Mouse (Mus musculus) macrophage (primary cell): ENCODE results near the gene Gpr55. TPM values are rescaled to one million over a fixed set of nuclear protein-coding genes. Genes with fewer than 3 reads are reported as not detected.

Experiments
- H3K27ac ChIP-seq: fragments of 350-480 bp; formaldehyde crosslinking; 2 replicates; pipeline ENCODE4 v1.9.0; 2021
- H3K36me3 ChIP-seq: fragments of 350-480 bp; formaldehyde crosslinking; 2 replicates; pipeline ENCODE4 v1.9.0; 2021; ENCODE audit errors: inconsistent target
- H3K4me3 ChIP-seq: fragments of 350-480 bp; formaldehyde crosslinking; 2 replicates; pipeline ENCODE4 v1.9.0; 2021; ENCODE audit errors: inconsistent target
- H3K79me2 ChIP-seq: fragments of 350-480 bp; formaldehyde crosslinking; 2 replicates; pipeline ENCODE4 v1.9.0; 2021; ENCODE audit errors: inconsistent target
- WGBS: methylation state at CpG from one replicate; pipeline ENCODE4 v1.1.7; 2026; ENCODE audit warnings: inconsistent platforms; ENCODE audit not compliant: missing documents; 5-methylcytosine and 5-hydroxymethylcytosine counted together
- polyA plus RNA-seq: library from polyadenylated mRNA; stranded (reverse); fragments of 250-400 nt; gene quantifications from 3 replicates; pipeline ENCODE4 v1.2.4, GENCODE M21; 2018; ENCODE audit warnings: inconsistent platforms

The Gpr55 gene
- polyA plus RNA-seq, 1 experiment from 2014 or later = 0.22 TPM

DNA sequence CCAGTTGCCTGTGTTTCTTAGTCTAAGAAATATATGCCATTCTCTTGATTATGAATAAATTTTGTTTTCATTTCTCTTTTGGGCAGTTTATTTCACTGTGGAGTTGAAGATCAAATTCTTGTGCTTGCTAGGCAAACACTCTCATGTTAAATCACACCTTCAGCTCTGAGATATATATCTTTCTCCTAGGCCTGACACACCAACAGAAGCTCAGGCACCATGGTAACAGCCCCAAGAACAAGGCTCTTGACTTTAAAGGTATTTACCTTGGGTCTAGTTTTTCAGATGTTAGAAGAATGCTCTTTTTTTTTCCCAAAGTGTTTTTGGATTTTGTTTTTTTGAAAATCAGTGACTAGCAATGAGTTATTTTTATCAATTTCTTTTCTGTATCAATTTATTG, 44.9 kb downstream of the Gpr55 start:
- no peak overlapping the region for H3K27ac ChIP-seq
- H3K79me2 ChIP-seq = no peaks in the 10 kb centered on the region
- H3K36me3 ChIP-seq = no peaks in the 10 kb centered on the region
- no peak overlapping the region for H3K4me3 ChIP-seq

DNA sequence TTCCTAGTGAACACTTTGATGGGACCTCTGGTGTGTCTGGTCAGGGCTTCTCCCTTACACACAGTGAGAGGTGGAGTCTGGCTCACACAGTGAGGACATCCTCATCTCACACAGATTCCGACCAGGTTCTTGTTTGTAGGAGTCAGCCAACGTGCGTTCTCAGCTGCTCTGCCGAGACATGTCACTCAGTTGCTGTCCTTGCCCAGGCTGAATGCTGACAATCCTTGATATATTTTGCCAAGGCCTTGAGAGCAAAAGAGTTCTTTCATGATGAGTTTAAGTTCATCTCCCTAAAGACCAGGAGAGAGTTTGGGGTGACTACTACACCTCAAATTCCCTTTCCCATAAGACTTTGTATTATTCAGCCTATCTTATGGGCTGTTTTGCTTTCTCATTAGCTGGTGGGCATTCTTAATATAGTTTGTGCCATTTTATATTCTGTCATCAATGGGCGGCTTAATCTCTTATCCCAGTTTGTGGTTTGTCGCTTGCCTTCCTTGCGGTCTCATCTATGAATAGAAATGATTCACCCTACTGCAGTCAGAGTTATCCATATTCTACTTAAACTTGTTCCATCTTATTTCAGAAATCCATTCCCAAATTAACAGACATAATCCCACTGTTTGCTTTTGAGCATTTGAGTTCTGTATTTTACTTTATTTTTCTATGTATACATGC, 47.6 kb downstream of the Gpr55 start:
- Histone ChIP-seq H3K27ac (no peak overlapping the region), H3K79me2 (no peaks in the 10 kb centered on the region), H3K36me3 (peaks cover 11% of the 10 kb centered on the region), H3K4me3 (no peak overlapping the region)
- WGBS = 99% methylated on average over 7 of the region's 7 CpGs

GRCm38 (mm10) chr1:85908754-85909590, 51.8 kb downstream of the Gpr55 start:
- WGBS = 87% methylated on average over 13 of the region's 13 CpGs

DNA sequence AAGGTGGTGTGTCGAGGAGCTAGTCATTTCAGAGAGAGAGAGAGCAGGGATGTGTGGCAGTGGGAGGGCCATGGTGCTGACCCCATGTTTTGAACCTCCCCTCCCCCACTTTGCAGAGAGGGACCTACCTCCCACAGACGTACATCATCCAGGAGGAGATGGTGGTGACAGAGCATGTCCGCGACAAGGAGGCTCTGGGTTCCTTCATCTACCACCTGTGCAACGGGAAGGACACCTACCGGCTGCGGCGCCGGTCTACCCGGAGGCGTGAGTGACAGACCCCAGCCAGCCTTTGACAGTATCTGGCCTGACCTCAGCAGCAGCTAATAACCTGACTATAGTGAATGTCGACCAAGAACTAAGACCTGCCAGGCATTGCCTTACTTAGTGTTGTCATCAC, 53.9 kb downstream of the Gpr55 start:
- 96% methylated on average over 12 of the region's 12 CpGs for WGBS
- H3K36me3 ChIP-seq = peaks cover 72% of the 10 kb centered on the region
- H3K27ac ChIP-seq = no peak overlapping the region
- H3K4me3 ChIP-seq = no peak overlapping the region
- peaks cover 11% of the 10 kb centered on the region; the same call in 1 of the 2 replicates for H3K79me2 ChIP-seq

More at GRCm38 (mm10) chr1:85908754-85909590, 51.8 kb downstream of the Gpr55 start:
- Histone ChIP-seq H3K79me2 (no peaks in the 10 kb centered on the region), H3K27ac (no peak overlapping the region), H3K4me3 (no peak overlapping the region), H3K36me3 (peaks cover 53% of the 10 kb centered on the region)

DNA sequence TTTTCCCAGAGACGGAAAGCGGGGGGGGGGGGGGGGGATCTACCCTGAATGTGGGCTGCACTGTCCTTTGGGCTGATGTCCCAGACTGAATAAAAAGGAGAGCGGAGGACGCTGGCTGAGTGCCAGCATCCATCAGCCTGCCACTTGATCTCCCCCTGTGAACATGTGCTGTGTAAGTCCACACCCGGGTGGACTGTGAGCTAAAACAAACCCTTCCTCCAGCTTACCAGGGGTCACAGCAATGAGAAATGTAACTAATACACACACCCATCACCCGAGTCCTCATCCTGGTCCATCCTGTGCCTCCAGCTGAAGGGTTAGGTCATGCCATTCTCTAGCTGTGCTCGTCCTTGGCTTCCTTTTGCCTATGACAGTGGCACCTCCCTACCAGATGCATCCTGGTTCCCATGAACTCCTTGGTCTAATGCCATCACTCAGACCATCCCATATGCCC, 58.7 kb downstream of the Gpr55 start:
- Histone ChIP-seq H3K79me2 (peaks cover 58% of the 10 kb centered on the region), H3K36me3 (peaks cover 50% of the 10 kb centered on the region), H3K4me3 (no peak overlapping the region), H3K27ac (no peak overlapping the region)
- 89% methylated on average over 7 of the region's 7 CpGs for WGBS

DNA sequence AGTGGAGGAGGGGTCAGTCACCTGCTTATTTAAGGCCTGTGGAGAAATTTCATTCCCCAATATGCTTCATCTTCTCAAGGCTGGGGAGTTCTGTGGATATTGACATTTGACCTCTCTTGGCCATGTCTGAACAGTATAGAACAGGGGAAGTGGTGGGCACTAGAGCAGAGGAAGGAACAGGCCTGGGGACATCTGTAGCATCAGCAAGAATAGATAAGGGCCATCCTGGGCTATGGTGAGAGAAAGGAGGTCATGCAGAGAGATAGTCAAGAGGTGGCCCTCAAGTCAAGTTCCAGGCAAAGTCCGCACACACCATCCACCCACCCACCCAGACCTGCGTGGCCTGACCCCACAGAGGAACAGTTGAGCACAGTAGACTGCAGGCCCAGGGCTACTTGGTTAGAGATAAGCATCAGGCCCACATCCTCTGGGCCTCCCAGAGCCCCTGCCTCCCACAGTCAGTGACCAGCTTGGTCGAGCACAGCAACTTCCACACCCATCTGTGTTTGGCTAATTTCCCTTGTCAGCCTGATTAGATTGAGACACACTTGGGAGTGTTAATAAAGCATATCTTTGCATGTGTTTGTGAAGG, 59.2 kb downstream of the Gpr55 start:
- Histone ChIP-seq H3K79me2 (peaks cover 64% of the 10 kb centered on the region), H3K27ac (no peak overlapping the region), H3K36me3 (peaks cover 45% of the 10 kb centered on the region), H3K4me3 (no peak overlapping the region)
- WGBS = 67% methylated on average over 3 of the region's 3 CpGs

DNA sequence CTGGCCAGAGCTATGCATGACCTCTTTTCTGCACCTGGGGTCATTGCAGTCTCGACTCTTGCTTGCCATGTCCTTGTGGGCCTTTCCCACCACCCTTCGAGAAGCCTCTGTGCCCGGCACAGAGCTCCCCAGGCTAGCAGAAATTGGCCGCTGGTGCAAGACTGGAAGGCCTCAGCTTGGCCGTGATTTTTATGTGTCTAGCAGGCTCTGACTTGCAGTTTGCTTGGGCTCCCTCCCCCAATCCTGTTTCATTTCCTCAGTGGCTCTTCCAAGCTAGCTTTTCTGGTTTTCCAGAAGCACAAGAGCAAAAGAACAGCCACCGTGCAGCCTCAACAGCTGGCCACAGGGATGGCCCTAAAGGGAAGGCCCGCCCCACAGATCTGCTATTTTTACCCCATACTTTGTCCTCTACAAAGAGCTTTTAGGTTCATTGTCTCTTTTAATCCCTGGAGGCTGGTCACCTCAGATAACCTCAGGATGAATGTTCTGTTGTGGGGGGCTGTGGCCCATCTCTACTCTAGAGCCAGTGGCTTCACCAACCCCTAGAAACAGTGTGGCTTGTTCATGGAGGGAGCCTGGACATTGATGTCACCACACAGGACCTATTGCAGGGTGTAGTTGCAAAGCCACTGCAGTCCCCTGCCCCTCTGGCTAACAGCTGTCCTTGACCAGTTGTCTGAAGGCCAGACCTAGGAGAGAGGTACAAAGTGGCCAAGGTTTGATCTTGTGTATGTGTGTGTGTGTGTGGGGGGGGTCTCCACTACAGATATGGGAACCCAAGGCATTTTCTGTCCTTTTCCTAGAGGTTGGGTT, 60.1 kb downstream of the Gpr55 start:
- no peak overlapping the region for H3K4me3 ChIP-seq
- H3K36me3 ChIP-seq = peaks cover 36% of the 10 kb centered on the region
- WGBS = 68% methylated on average over 7 of the region's 7 CpGs
- H3K27ac ChIP-seq = no peak overlapping the region
- H3K79me2 ChIP-seq = peaks cover 72% of the 10 kb centered on the region

- Histone ChIP-seq H3K36me3 (peaks cover 22% of the 10 kb centered on the region), H3K79me2 (peaks cover 83% of the 10 kb centered on the region), H3K4me3 (no peak overlapping the region), H3K27ac (no peak overlapping the region)
These were observed 61.4 kb downstream of the Gpr55 start for GRCm38 (mm10) chr1:85899388-85899761.

GRCm38 (mm10) chr1:85898761-85899387, 61.9 kb downstream of the Gpr55 start:
- WGBS = 85% methylated on average over 12 of the region's 12 CpGs
- H3K4me3 ChIP-seq = no peak overlapping the region

GRCm38 (mm10) chr1:85897901-85898760, 62.7 kb downstream of the Gpr55 start:
- H3K36me3 ChIP-seq = peaks cover 10% of the 10 kb centered on the region; the same call in 1 of the 2 replicates
- no peak overlapping the region for H3K27ac ChIP-seq
- peaks cover 83% of the 10 kb centered on the region for H3K79me2 ChIP-seq
- H3K4me3 ChIP-seq = no peak overlapping the region
- 93% methylated on average over 6 of the region's 8 CpGs for WGBS

More at GRCm38 (mm10) chr1:85898761-85899387, 61.9 kb downstream of the Gpr55 start:
- peaks cover 17% of the 10 kb centered on the region for H3K36me3 ChIP-seq
- H3K79me2 ChIP-seq = peaks cover 83% of the 10 kb centered on the region
- no peak overlapping the region for H3K27ac ChIP-seq

DNA sequence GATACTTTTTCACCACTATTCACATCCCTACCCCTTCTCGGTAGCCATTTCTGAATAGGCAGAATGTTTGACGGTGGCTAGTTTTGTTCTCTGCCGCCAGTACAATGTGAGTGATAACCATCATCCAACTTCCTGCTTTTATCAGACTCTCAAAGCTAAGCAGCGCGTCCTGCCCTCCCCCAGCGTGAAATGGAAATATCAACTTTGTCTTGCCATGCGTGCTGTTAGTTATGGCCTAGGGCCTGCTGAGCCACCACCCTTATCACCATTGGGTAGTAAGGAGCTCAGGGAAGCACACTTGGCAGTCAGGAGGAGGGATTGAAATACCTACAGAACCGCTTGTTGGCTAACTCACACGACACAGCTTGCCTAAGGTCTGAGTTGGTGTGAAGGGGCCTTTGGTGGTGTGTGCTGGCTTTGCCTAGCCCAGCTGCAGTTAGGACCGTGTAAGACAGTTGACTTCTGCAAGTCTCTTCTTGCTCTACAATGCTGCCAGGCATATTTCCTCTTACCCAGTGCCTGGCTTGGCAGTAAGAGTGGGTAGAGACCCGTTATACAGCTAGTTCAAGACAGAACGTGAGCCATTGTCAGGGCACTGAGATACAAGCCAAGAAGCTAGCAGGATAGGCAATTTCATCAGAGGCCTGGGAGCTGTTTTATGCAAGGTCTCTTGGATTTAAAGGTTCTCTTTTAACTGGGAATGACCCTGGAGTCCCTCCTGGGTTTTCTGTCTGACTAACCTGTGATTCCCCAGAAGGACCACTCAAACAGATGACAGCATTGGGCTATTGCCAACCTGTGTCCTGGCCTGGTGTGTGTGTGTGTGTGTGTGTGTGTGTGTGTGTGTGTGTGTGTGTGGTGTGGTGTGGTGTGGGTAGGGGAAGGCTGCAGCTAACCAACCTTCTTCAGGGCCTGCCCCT, 63.8 kb downstream of the Gpr55 start:
- Histone ChIP-seq H3K79me2 (peaks cover 74% of the 10 kb centered on the region), H3K4me3 (no peak overlapping the region), H3K36me3 (no peaks in the 10 kb centered on the region), H3K27ac (no peak overlapping the region)
- WGBS = 49% methylated on average over 12 of the region's 12 CpGs

GRCm38 (mm10) chr1:85896110-85896509, 64.7 kb downstream of the Gpr55 start:
- peak overlapping the region; percentile 90; the same call in 1 of the 2 replicates for H3K4me3 ChIP-seq
- H3K79me2 ChIP-seq = peaks cover 64% of the 10 kb centered on the region
- H3K27ac ChIP-seq = peak overlapping the region; percentile 74
- no peaks in the 10 kb centered on the region for H3K36me3 ChIP-seq
- whole genome bisulfite sequencing = 88% methylated on average over 5 of the region's 5 CpGs
